Mouse (Mus musculus) CH12.LX (cell line): ENCODE data around the gene Nos1ap. TPM values are rescaled to one million over a fixed set of nuclear protein-coding genes. Genes with fewer than 3 reads are reported as not detected.

Experiments
- DNase-seq: peaks from one replicate; pipeline ENCODE4 v3.0.0-alpha.2; 2013; ENCODE audit errors: extremely low read depth
- H3K27ac ChIP-seq: 2 replicates; pipeline ENCODE4 v1.5.1; 2012; ENCODE audit warnings: low read depth, mild to moderate bottlenecking, control low read depth, moderate library complexity; ENCODE audit not compliant: insufficient read depth
- H3K27me3 ChIP-seq: replicated peaks from 2 replicates; pipeline ENCODE3; 2012; ENCODE audit warnings: inconsistent platforms
- H3K36me3 ChIP-seq, 2 experiments: replicated peaks in 1 of 2; 2 replicates each; pipeline versions ENCODE3 to v1.6.1; 2012; ENCODE audit warnings: inconsistent platforms in 1 of 2, low read length in 1 of 2, mild to moderate bottlenecking in 1 of 2, mixed read lengths in 1 of 2, moderate library complexity in 1 of 2; ENCODE audit not compliant: control insufficient read depth in 1 of 2, insufficient read depth in 1 of 2
- H3K4me1 ChIP-seq, 2 experiments: 2 replicates each; pipeline ENCODE4 v1.6.1; 2012; ENCODE audit warnings: inconsistent platforms in 1 of 2, moderate library complexity in 1 of 2; ENCODE audit not compliant: insufficient read depth in 2 of 2, control insufficient read depth in 1 of 2
- H3K4me2 ChIP-seq: 2 replicates; pipeline ENCODE4 v1.6.1; 2012; ENCODE audit warnings: low read depth, mild to moderate bottlenecking, control low read depth; ENCODE audit not compliant: poor library complexity, insufficient read depth, severe bottlenecking
- H3K4me3 ChIP-seq, 3 experiments: fragments of 150-350 bp in 1 of 3; sonication (generic) in 1 of 3; replicated peaks in 1 of 3; 2 replicates each; pipeline versions ENCODE3 to v1.5.1; 2011 to 2012; ENCODE audit warnings: low read depth in 2 of 3, low read length in 2 of 3, mild to moderate bottlenecking in 2 of 3, moderate library complexity in 2 of 3, control low read depth in 1 of 3, improper control_type of control experiment in 1 of 3, inconsistent platforms in 1 of 3, mixed read lengths in 1 of 3; ENCODE audit not compliant: poor library complexity in 1 of 3
- H3K79me2 ChIP-seq: replicated peaks from 2 replicates; pipeline ENCODE4 v1.6.1; 2012; ENCODE audit warnings: mild to moderate bottlenecking, moderate library complexity; ENCODE audit not compliant: control insufficient read depth, poor library complexity, insufficient read depth, severe bottlenecking; ENCODE audit errors: extremely low read depth
- H3K9ac ChIP-seq: 2 replicates; pipeline ENCODE4 v1.6.1; 2012; ENCODE audit warnings: low read depth, mild to moderate bottlenecking, control low read depth, moderate library complexity; ENCODE audit not compliant: insufficient read depth
- H3K9me3 ChIP-seq: replicated peaks from 2 replicates; pipeline ENCODE3; 2012; ENCODE audit warnings: low read length, inconsistent platforms, mixed read lengths
- CHD2 ChIP-seq: IDR thresholded peaks from 2 replicates; pipeline ENCODE4 v1.6.1; 2011; ENCODE audit warnings: low read length, improper control_type of control experiment
- ELF1 ChIP-seq: IDR thresholded peaks from 2 replicates; pipeline ENCODE4 v1.6.1; 2014; ENCODE audit warnings: low read depth, mild to moderate bottlenecking, inconsistent platforms, low read length, improper control_type of control experiment
- ETS1 ChIP-seq: conservative IDR thresholded peaks from 2 replicates; pipeline ENCODE4 v1.6.1; 2012; ENCODE audit warnings: low read depth, mild to moderate bottlenecking, inconsistent platforms, low read length, improper control_type of control experiment, moderate library complexity
- GABPA ChIP-seq: IDR thresholded peaks from 2 replicates; pipeline ENCODE4 v1.6.1; 2012; ENCODE audit warnings: low read depth, low read length, improper control_type of control experiment, inconsistent platforms; ENCODE audit not compliant: insufficient replicate concordance
- JUN ChIP-seq: IDR thresholded peaks from 2 replicates; pipeline ENCODE4 v1.6.1; 2011; ENCODE audit warnings: low read depth, mild to moderate bottlenecking, low read length, improper control_type of control experiment, moderate library complexity; ENCODE audit not compliant: insufficient read depth
- MAFK ChIP-seq: IDR thresholded peaks from 2 replicates; pipeline ENCODE4 v1.6.1; 2011; ENCODE audit warnings: low read length, improper control_type of control experiment; ENCODE audit not compliant: insufficient replicate concordance
- MAX ChIP-seq: IDR thresholded peaks from 2 replicates; pipeline ENCODE4 v1.6.1; 2011; ENCODE audit warnings: low read length, improper control_type of control experiment
- MYC ChIP-seq: IDR thresholded peaks from 2 replicates; pipeline ENCODE4 v1.6.1; 2011; ENCODE audit warnings: low read depth, mild to moderate bottlenecking, improper control_type of control experiment, low read length
- NRF1 ChIP-seq: IDR thresholded peaks from 2 replicates; pipeline ENCODE4 v1.6.1; 2014; ENCODE audit warnings: low read depth, mild to moderate bottlenecking, inconsistent platforms, low read length, improper control_type of control experiment, moderate library complexity
- POLR2A ChIP-seq: IDR thresholded peaks from 2 replicates; pipeline ENCODE4 v1.6.1; 2011; ENCODE audit warnings: low read depth, mild to moderate bottlenecking, improper control_type of control experiment, low read length
- POLR2AphosphoS2 ChIP-seq: IDR thresholded peaks from 2 replicates; pipeline ENCODE4 v1.6.1; 2011; ENCODE audit warnings: low read depth, low read length, improper control_type of control experiment
- ZC3H11A ChIP-seq: IDR thresholded peaks from 2 replicates; pipeline ENCODE4 v1.6.1; 2012; ENCODE audit warnings: low read depth, mild to moderate bottlenecking, inconsistent platforms, low read length, improper control_type of control experiment
- dilution Hi-C: fragments of 300-500 bp; cut with MboI; formaldehyde crosslinking; loops from 2 replicates; pipeline ENCODE4 v1.14.3; 2020; ENCODE audit warnings: low sequenced_read_pairs; ENCODE audit not compliant: extremely low pct_unique_long_range_greater_than_20kb, extremely low pct_ligation_motif_present
- in situ Hi-C: fragments of 300-500 bp; cut with MboI; formaldehyde crosslinking; loops from 3 replicates; pipeline ENCODE4 v1.14.3; 2019; ENCODE audit warnings: low sequenced_read_pairs, low pct_ligation_motif_present, low pct_unique_long_range_greater_than_20kb, mixed read lengths
- polyA plus RNA-seq: library from polyadenylated mRNA; unstranded; fragments of >175 nt; gene quantifications from 2 replicates; pipeline ENCODE4 v1.2.1, GENCODE M21; 2012; ENCODE audit warnings: low read depth; ENCODE audit not compliant: insufficient read length
- total RNA-seq, 2 experiments: library from RNA; depleted of rRNA; stranded (reverse); fragments of 300-350 nt in 1 of 2; fragments of >200 nt in 1 of 2; gene quantifications; 2 replicates each; pipeline ENCODE4 v1.2.3; 2012 to 2014

Nos1ap gene
- total and polyA plus RNA-seq, 3 experiments = not detected

GRCm38 (mm10) chr1:170394641-170395040 is 195.0 kb downstream of the Nos1ap start:
- Histone ChIP-seq H3K4me2 (no peak overlapping the region), H3K9me3 (no peaks in the 10 kb centered on the region), H3K36me3 (no peaks in the 10 kb centered on the region), H3K79me2 (no peaks in the 10 kb centered on the region), H3K27ac (no peak overlapping the region), H3K4me3 (no peak overlapping the region), H3K27me3 (no peaks in the 10 kb centered on the region), H3K9ac (no peak overlapping the region), H3K4me1 (no peaks in the 10 kb centered on the region)
- dilution Hi-C loops = no loop called here
- TF ChIP-seq POLR2AphosphoS2 = no peak
- no peak for DNase-seq
- in situ Hi-C loops = no loop called here

- in situ Hi-C loops = no loop called here
- dilution Hi-C loops = no loop called here
- no peaks in the 10 kb centered on the region for H3K4me1 ChIP-seq
- TF ChIP-seq JUN (no peak), ELF1 (no peak), MAX (no peak), POLR2A (no peak), CHD2 (no peak), MAFK (no peak), ZC3H11A (no peak), GABPA (no peak)
- no peaks in the 10 kb centered on the region for H3K27me3 ChIP-seq
- H3K4me3 ChIP-seq = no peak overlapping the region
- no peak overlapping the region for H3K9ac ChIP-seq
- H3K36me3 ChIP-seq = no peaks in the 10 kb centered on the region
- no peak overlapping the region for H3K4me2 ChIP-seq
- H3K27ac ChIP-seq = no peak overlapping the region
- H3K9me3 ChIP-seq = no peaks in the 10 kb centered on the region
- no peaks in the 10 kb centered on the region for H3K79me2 ChIP-seq
- DNase-seq = no peak
These were observed 196.6 kb downstream of the Nos1ap start for GRCm38 (mm10) chr1:170392771-170393728.

GRCm38 (mm10) chr1:170387180-170387912 is 202.3 kb downstream of the Nos1ap start:
- Histone ChIP-seq H3K9me3 (no peaks in the 10 kb centered on the region), H3K4me2 (no peak overlapping the region), H3K27ac (no peak overlapping the region), H3K27me3 (no peaks in the 10 kb centered on the region), H3K36me3 (no peaks in the 10 kb centered on the region), H3K4me1 (no peaks in the 10 kb centered on the region), H3K9ac (no peak overlapping the region), H3K79me2 (no peaks in the 10 kb centered on the region), H3K4me3 (no peak overlapping the region)
- dilution Hi-C loops (no loop called here), in situ Hi-C loops (no loop called here)
- TF ChIP-seq MYC (no peak), ETS1 (no peak), NRF1 (no peak)
- DNase-seq = no peak
